Mouse (Mus musculus): ENCODE measurements around the gene Hist3h2ba.

DNA sequence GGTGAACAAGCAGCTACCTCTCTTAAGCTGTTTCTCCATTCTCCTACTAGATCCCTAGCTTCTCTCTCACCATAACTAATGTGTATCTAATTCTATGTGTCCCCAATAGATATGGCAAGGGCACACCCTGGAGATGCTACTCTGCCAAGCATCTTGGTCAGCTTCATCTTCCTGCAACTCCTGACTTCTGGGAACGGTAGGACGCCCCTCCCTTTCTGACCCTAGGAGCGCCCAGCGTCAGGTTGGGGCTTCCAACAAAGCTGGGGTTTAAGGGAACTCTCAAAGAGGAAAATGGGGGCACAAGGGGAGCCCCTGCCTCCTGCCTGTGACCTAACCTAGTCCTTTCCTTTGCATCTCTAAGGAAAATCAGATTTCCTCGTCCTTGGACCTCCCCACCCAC, 30.0 kb upstream of the Hist3h2ba start:
- no peak for TF ChIP-seq POLR2A (IDR thresholded peaks at IDR 0.05; ENCODE audit: extremely low read depth, insufficient read depth, low read length)
- no peak for TF ChIP-seq CTCF (IDR thresholded peaks at IDR 0.05; ENCODE audit: extremely low read depth, insufficient read depth, low read length)
